Mouse (Mus musculus): ENCODE results near the gene Sltm. TPM values are rescaled to one million over a fixed set of nuclear protein-coding genes. Genes with fewer than 3 reads are reported as not detected.

Gene Sltm
- polyA plus RNA-seq, 1 experiment from 2014 or later, result 40.7 TPM

- Histone ChIP-seq H3K9ac (ENCODE audit: low read length) (no peak overlapping the region), H3K27me3 (ENCODE audit: control insufficient read depth, insufficient read depth, low read length) (no peaks in the 10 kb centered on the region), H3K9me3 (ENCODE audit: control insufficient read depth, low read length) (no peaks in the 10 kb centered on the region), H3K4me3 (ENCODE audit: control insufficient read depth in 1 of 2, insufficient read depth in 1 of 2, low read depth in 1 of 2, low read length in 2 of 2) (no peak overlapping the region), H3K4me1 (ENCODE audit: control insufficient read depth in 2 of 2, insufficient read depth in 2 of 2, low read length in 2 of 2) (peaks cover 2 to 5% of the 10 kb centered on the region in 2 experiments; a peak in 2 of 4 replicates), H3K36me3 (ENCODE audit: control insufficient read depth, insufficient read depth, low read length) (peaks cover 14% of the 10 kb centered on the region; the same call in 1 of the 2 replicates), H3K4me2 (ENCODE audit: low read length) (no peak overlapping the region), H3K27ac (replicated peaks in 1 of 2; ENCODE audit: control insufficient read depth in 1 of 2, insufficient read depth in 1 of 2, low read depth in 2 of 2, low read length in 2 of 2) (no peak overlapping the region)
- no peak for ATAC-seq (ENCODE audit: insufficient number of reproducible peaks, insufficient read depth, low FRiP score, low read depth)
- 68% methylated on average over 2 of the region's 2 CpGs for WGBS
These were observed 87.2 kb downstream of the Sltm start for GRCm38 (mm10) chr9:70629711-70630110.

- Histone ChIP-seq H3K4me3 (ENCODE audit: control insufficient read depth in 1 of 2, insufficient read depth in 1 of 2, low read depth in 1 of 2, low read length in 2 of 2) (no peak overlapping the region), H3K27ac (replicated peaks in 1 of 2; ENCODE audit: control insufficient read depth in 1 of 2, insufficient read depth in 1 of 2, low read depth in 2 of 2, low read length in 2 of 2) (0 out of 4 replicates have a peak overlapping the region, but pooled peaks of 1 of the 2 experiments have one; percentile 6), H3K4me1 (ENCODE audit: control insufficient read depth in 2 of 2, insufficient read depth in 2 of 2, low read length in 2 of 2) (peaks cover under 1 to 2% of the 10 kb centered on the region in 2 experiments; a peak in 2 of 4 replicates), H3K4me2 (ENCODE audit: low read length) (no peak overlapping the region), H3K27me3 (ENCODE audit: control insufficient read depth, insufficient read depth, low read length) (no peaks in the 10 kb centered on the region), H3K9me3 (ENCODE audit: control insufficient read depth, low read length) (no peaks in the 10 kb centered on the region), H3K9ac (ENCODE audit: low read length) (no peak overlapping the region), H3K36me3 (ENCODE audit: control insufficient read depth, insufficient read depth, low read length) (0 out of 2 replicates have a peak, but pooled peaks cover 3% of the 10 kb centered on the region)
- ATAC-seq (ENCODE audit: insufficient number of reproducible peaks, insufficient read depth, low FRiP score, low read depth), result no peak
- 20% methylated on average over 5 of the region's 5 CpGs for WGBS
These were observed 89.1 kb downstream of the Sltm start for GRCm38 (mm10) chr9:70631665-70632064.

- Histone ChIP-seq H3K4me1 (ENCODE audit: control insufficient read depth in 2 of 2, insufficient read depth in 2 of 2, low read length in 2 of 2) (peaks cover 0 to 1% of the 10 kb centered on the region in 2 experiments; a peak in 2 of 4 replicates), H3K27ac (replicated peaks in 1 of 2; ENCODE audit: control insufficient read depth in 1 of 2, insufficient read depth in 1 of 2, low read depth in 2 of 2, low read length in 2 of 2) (no peak overlapping the region), H3K9ac (ENCODE audit: low read length) (no peak overlapping the region), H3K27me3 (ENCODE audit: control insufficient read depth, insufficient read depth, low read length) (no peaks in the 10 kb centered on the region), H3K36me3 (ENCODE audit: control insufficient read depth, insufficient read depth, low read length) (no peaks in the 10 kb centered on the region), H3K4me3 (ENCODE audit: control insufficient read depth in 1 of 2, insufficient read depth in 1 of 2, low read depth in 1 of 2, low read length in 2 of 2) (no peak overlapping the region), H3K9me3 (ENCODE audit: control insufficient read depth, low read length) (no peaks in the 10 kb centered on the region), H3K4me2 (ENCODE audit: low read length) (no peak overlapping the region)
- ATAC-seq (ENCODE audit: insufficient number of reproducible peaks, insufficient read depth, low FRiP score, low read depth), result no peak
- 81% methylated on average over 2 of the region's 2 CpGs for WGBS
These were observed 94.2 kb downstream of the Sltm start for GRCm38 (mm10) chr9:70636748-70637147.

Other genes starting within 250 kb of the Sltm start
- gene Ccnb2, start 121.2 kb upstream of the Sltm start, polyA plus RNA-seq (2014; fragmentation: Nextera tagmentation; extraction: Ambion mirVana), result 136 and 152 TPM in 2 replicates
- 22.8 and 23.2 TPM in 2 replicates for gene Rnf111, start 39.0 kb upstream of the Sltm start, polyA plus RNA-seq (2014; fragmentation: Nextera tagmentation; extraction: Ambion mirVana)
- gene Gm10642, start 113.5 kb downstream of the Sltm start, polyA plus RNA-seq (2014; fragmentation: Nextera tagmentation; extraction: Ambion mirVana), result 0.15 and 0.45 TPM in 2 replicates
- gene Mindy2, start 114.4 kb downstream of the Sltm start, polyA plus RNA-seq (2014; fragmentation: Nextera tagmentation; extraction: Ambion mirVana), result 13.4 and 15.9 TPM in 2 replicates
- 69.7 and 72.1 TPM in 2 replicates for gene Adam10, start 136.2 kb downstream of the Sltm start, polyA plus RNA-seq (2014; fragmentation: Nextera tagmentation; extraction: Ambion mirVana)

Measured in heart, embryonic 14.5 days (tissue).